7 mouse cellular contexts compared by ENCODE assay signal in genomic region chr19:38224685-38225060, GRCm38 (mm10). TPM values are rescaled to one million over a fixed set of nuclear protein-coding genes. Genes with fewer than 3 reads are reported as not detected.
A peak's percentile ranks its signal among the peaks of the same experiment; 100 is the strongest.
DNase-seq lines count a peak whose midpoint lies in the region; ATAC-seq and TF ChIP-seq lines count a peak whose summit lies in the region.

No protein-coding gene starts in this region.

- peaks cover 18% of the 10 kb centered on the region for H3K4me1 ChIP-seq in megakaryocyte, embryonic 14.5 days
- H3K4me1 ChIP-seq in hindbrain, embryonic 15.5 days (replicated peaks): peaks cover 12% of the 10 kb centered on the region
- H3K4me1 ChIP-seq in liver, embryonic 16.5 days (ENCODE audit: control insufficient read depth, low read depth, low read length): peaks cover 10% of the 10 kb centered on the region
- H3K4me1 ChIP-seq in stomach, postnatal 0 days (replicated peaks; ENCODE audit: control insufficient read depth, insufficient read depth): no peaks in the 10 kb centered on the region

- peak overlapping the region; percentile 96 for H3K4me3 ChIP-seq in megakaryocyte, embryonic 14.5 days (replicated peaks)
- peak overlapping the region; percentile 51 for H3K4me3 ChIP-seq in hindbrain, embryonic 15.5 days
- peak overlapping the region; percentile 70 for H3K4me3 ChIP-seq in liver, embryonic 16.5 days (ENCODE audit: low read depth, low read length)
- H3K4me3 ChIP-seq in stomach, postnatal 0 days (ENCODE audit: low read depth, low read length): peak overlapping the region; percentile 71

- peak overlapping the region; percentile 50 for H3K9ac ChIP-seq in hindbrain, embryonic 15.5 days
- H3K9ac ChIP-seq in liver, embryonic 16.5 days (ENCODE audit: low read depth, low read length): peak overlapping the region; percentile 74; the same call in 1 of the 2 replicates
- peak overlapping the region; percentile 65 for H3K9ac ChIP-seq in stomach, postnatal 0 days (ENCODE audit: low read length)

- H3K4me2 ChIP-seq in hindbrain, embryonic 15.5 days: peak overlapping the region; percentile 70
- H3K4me2 ChIP-seq in liver, embryonic 16.5 days (ENCODE audit: low read depth, low read length): peak overlapping the region; percentile 71
- H3K4me2 ChIP-seq in stomach, postnatal 0 days (replicated peaks; ENCODE audit: low read depth): peak overlapping the region; percentile 75

- no peak for TF ChIP-seq EP300 in stomach, postnatal 0 days (optimal IDR thresholded peaks at IDR 0.05)

- peaks cover 6% of the 10 kb centered on the region for H3K9me3 ChIP-seq in megakaryocyte, embryonic 14.5 days
- no peaks in the 10 kb centered on the region for H3K9me3 ChIP-seq in hindbrain, embryonic 15.5 days
- H3K9me3 ChIP-seq in liver, embryonic 16.5 days (replicated peaks; ENCODE audit: control insufficient read depth, low read length): no peaks in the 10 kb centered on the region; the same call in 1 of the 2 replicates
- no peaks in the 10 kb centered on the region for H3K9me3 ChIP-seq in stomach, postnatal 0 days (ENCODE audit: control insufficient read depth, low read length)

- no peak for ATAC-seq in megakaryocyte, adult 5-6 weeks (ENCODE audit: poor library complexity, severe bottlenecking)
- ATAC-seq in hindbrain, embryonic 15.5 days (ENCODE audit: low FRiP score, low read depth): peak; percentile 54; the same call in 1 of the 2 replicates
- ATAC-seq in liver, embryonic 16.5 days (ENCODE audit: low read depth): no peak
- no peak for ATAC-seq in stomach, postnatal 0 days (ENCODE audit: low FRiP score, low TSS enrichment)
- ATAC-seq in activated CD4-positive, CD25-positive, alpha-beta regulatory T cell, adult 4 months: no peak

- no peak for TF ChIP-seq CTCF in stomach, postnatal 0 days (IDR thresholded peaks at IDR 0.05; ENCODE audit: low read depth)

- WGBS in hindbrain, embryonic 15.5 days: 5% methylated on average over 9 of the region's 9 CpGs
- 21% methylated on average over 9 of the region's 9 CpGs for WGBS in liver, embryonic 16.5 days (ENCODE audit: insufficient replicate concordance)
- WGBS in stomach, postnatal 0 days: 12% methylated on average over 9 of the region's 9 CpGs

- DNase-seq in embryo, embryonic 10.5 days (ENCODE audit: low spot score): peak; percentile 31
- no peak for DNase-seq in stomach, postnatal 0 days (ENCODE audit: low spot score)

- peaks cover 3% of the 10 kb centered on the region for H3K36me3 ChIP-seq in megakaryocyte, embryonic 14.5 days (replicated peaks; ENCODE audit: low read length)
- no peaks in the 10 kb centered on the region for H3K36me3 ChIP-seq in hindbrain, embryonic 15.5 days
- H3K36me3 ChIP-seq in liver, embryonic 16.5 days (ENCODE audit: control insufficient read depth, insufficient read depth): no peaks in the 10 kb centered on the region
- no peaks in the 10 kb centered on the region for H3K36me3 ChIP-seq in stomach, postnatal 0 days (ENCODE audit: control insufficient read depth, insufficient read depth, low read length)

- no peaks in the 10 kb centered on the region for H3K27me3 ChIP-seq in megakaryocyte, embryonic 14.5 days (replicated peaks)
- no peaks in the 10 kb centered on the region for H3K27me3 ChIP-seq in hindbrain, embryonic 15.5 days
- H3K27me3 ChIP-seq in liver, embryonic 16.5 days (ENCODE audit: control insufficient read depth, insufficient read depth, low read depth, low read length): no peaks in the 10 kb centered on the region
- H3K27me3 ChIP-seq in stomach, postnatal 0 days (ENCODE audit: control insufficient read depth, insufficient read depth, low read length): no peaks in the 10 kb centered on the region

- H3K27ac ChIP-seq in hindbrain, embryonic 15.5 days (replicated peaks): peak overlapping the region; percentile 93
- H3K27ac ChIP-seq in liver, embryonic 16.5 days (ENCODE audit: low read length): no peak overlapping the region
- peak overlapping the region; percentile 79; the same call in 1 of the 2 replicates for H3K27ac ChIP-seq in stomach, postnatal 0 days (replicated peaks)

RNA-seq across cellular contexts. Expression of gene Fra10ac1, which starts 0.7 kb away (rescaled TPM):
- polyA plus RNA-seq in megakaryocyte, embryonic 14.5 days (2012; ENCODE audit: insufficient read depth, low replicate concordance): 7.1 TPM in 1 of 2 replicates, not detected in the other
- total RNA-seq in megakaryocyte, adult 5-6 weeks (2015): 15.6 and 17.9 TPM in 2 replicates
- 16.4 and 17.6 TPM in 2 replicates for total RNA-seq in megakaryocyte, adult 5-6 weeks (2017)
- 39.9 and 40.2 TPM in 2 replicates for polyA plus RNA-seq in hindbrain, embryonic 15.5 days (2015; fragmentation: Nextera tagmentation; extraction: Ambion mirVana)
- polyA plus RNA-seq in liver, embryonic 16.5 days (2015; fragmentation: Nextera tagmentation; extraction: Ambion mirVana): 9.9 and 12.2 TPM in 2 replicates
- polyA plus RNA-seq in stomach, postnatal 0 days (2015; fragmentation: Nextera tagmentation; extraction: Ambion mirVana): 22.7 and 22.8 TPM in 2 replicates
- polyA plus RNA-seq in activated CD4-positive, CD25-positive, alpha-beta regulatory T cell, adult 4 months (2017; shearing (Covaris generic)): 10 to 100 TPM; 25.6 to 33.2 TPM

RNA-seq across cellular contexts. Expression of gene Lgi1, which starts 39.7 kb away (rescaled TPM):
- not detected in 2 replicates for polyA plus RNA-seq in megakaryocyte, embryonic 14.5 days (2012; ENCODE audit: insufficient read depth, low replicate concordance)
- not detected in 2 replicates for total RNA-seq in megakaryocyte, adult 5-6 weeks (2015)
- total RNA-seq in megakaryocyte, adult 5-6 weeks (2017): not detected in 2 replicates
- polyA plus RNA-seq in hindbrain, embryonic 15.5 days (2015; fragmentation: Nextera tagmentation; extraction: Ambion mirVana): 18.8 and 19.5 TPM in 2 replicates
- 0.08 TPM in 1 of 2 replicates, not detected in the other for polyA plus RNA-seq in liver, embryonic 16.5 days (2015; fragmentation: Nextera tagmentation; extraction: Ambion mirVana)
- 1.0 and 2.1 TPM in 2 replicates for polyA plus RNA-seq in stomach, postnatal 0 days (2015; fragmentation: Nextera tagmentation; extraction: Ambion mirVana)
- polyA plus RNA-seq in activated CD4-positive, CD25-positive, alpha-beta regulatory T cell, adult 4 months (2017; shearing (Covaris generic)): not detected
